In the genomic region with DNA sequence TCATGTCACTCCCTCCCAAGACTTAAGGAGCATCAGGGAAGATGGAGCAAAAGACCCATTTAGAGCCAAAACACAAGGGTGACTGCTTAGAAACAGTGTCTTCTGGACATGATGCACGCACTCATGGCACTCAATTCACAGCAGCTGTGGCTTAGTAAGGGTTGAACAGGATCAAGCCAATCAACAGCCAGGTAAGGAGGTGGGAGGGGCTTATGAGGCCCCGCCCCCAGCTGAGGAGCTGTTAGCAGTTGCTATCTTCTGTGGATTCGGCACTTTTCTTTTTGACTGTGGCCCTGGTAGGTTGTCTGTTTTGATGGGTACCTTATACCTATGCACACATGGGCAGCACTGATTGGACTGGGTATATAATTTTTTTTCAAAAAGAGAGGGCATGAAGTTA, we compare ENCODE assay signal across 15 mouse cellular contexts. TPM values are rescaled to one million over a fixed set of nuclear protein-coding genes. Genes with fewer than 3 reads are reported as not detected.
"Had no signal": no experiment of that assay in that cellular context is flagged by ENCODE, and none has a peak within 500 bp of the region (broad histone marks: within the 10 kb centered on the region; RNA-seq: fewer than 3 reads in every experiment).

No protein-coding gene starts in this region.

- H3K27ac ChIP-seq: layer of hippocampus, adult 2 months; limb, embryonic 13.5 days; midbrain, embryonic 15.5 days; neural tube, embryonic 12.5 days; stomach, embryonic 15.5 days had no signal

- H3K4me3 ChIP-seq: layer of hippocampus, adult 2 months; limb, embryonic 13.5 days; midbrain, embryonic 15.5 days; neural tube, embryonic 12.5 days; stomach, embryonic 15.5 days had no signal

- H3K4me1 ChIP-seq: midbrain, embryonic 15.5 days; neural tube, embryonic 12.5 days had no signal

- H3K36me3 ChIP-seq: limb, embryonic 13.5 days; midbrain, embryonic 15.5 days; neural tube, embryonic 12.5 days; stomach, embryonic 15.5 days had no signal

- ATAC-seq: intestine, postnatal 0 days; midbrain, embryonic 15.5 days had no signal

- H3K9me3 ChIP-seq: limb, embryonic 13.5 days; midbrain, embryonic 15.5 days; neural tube, embryonic 12.5 days; stomach, embryonic 15.5 days had no signal

- DNase-seq: kidney, adult 8-10 months; kidney, postnatal 4 days; lung, postnatal 4 days; right cerebral cortex, postnatal 14 days had no signal

- H3K9ac ChIP-seq: limb, embryonic 13.5 days; lung, embryonic 14.5 days; midbrain, embryonic 15.5 days; neural tube, embryonic 12.5 days; stomach, embryonic 15.5 days had no signal

- H3K4me2 ChIP-seq: limb, embryonic 13.5 days; liver, embryonic 11.5 days; lung, embryonic 14.5 days; midbrain, embryonic 11.5 days; midbrain, embryonic 15.5 days; neural tube, embryonic 12.5 days; stomach, embryonic 15.5 days had no signal

- H3K27me3 ChIP-seq: limb, embryonic 13.5 days; midbrain, embryonic 15.5 days; neural tube, embryonic 12.5 days; stomach, embryonic 15.5 days had no signal

RNA-seq across cellular contexts. Expression of gene Mamdc2, which starts 48.3 kb away (rescaled TPM):
- total RNA-seq: megakaryocyte, adult 5-6 weeks; monocyte, adult 5-6 weeks had no signal
